Mouse (Mus musculus) layer of hippocampus, adult 2 months (tissue): ENCODE data around the gene Emp1. TPM values are rescaled to one million over a fixed set of nuclear protein-coding genes. Genes with fewer than 3 reads are reported as not detected.
A peak's percentile ranks its signal among the peaks of the same experiment; 100 is the strongest.

Experiments used
- DNase-seq, 2 experiments: peaks; one replicate each; pipeline ENCODE4 v3.0.0; 2022; ENCODE audit warnings: low spot score in 2 of 2
- H3K27ac ChIP-seq: fragments of 200-600 bp; 2 replicates; pipeline ENCODE4 v1.8.1; 2022
- H3K4me3 ChIP-seq: fragments of 200-600 bp; 2 replicates; pipeline ENCODE4 v1.8.1; 2022; ENCODE audit warnings: mild to moderate bottlenecking
- CTCF ChIP-seq: fragments of 200-600 bp; conservative IDR thresholded peaks from 2 replicates; pipeline ENCODE4 v1.8.1; 2022; ENCODE audit warnings: antibody characterized with exemption, mild to moderate bottlenecking, moderate library complexity
- total RNA-seq, 2 experiments: library from RNA; stranded (reverse); gene quantifications; 2 replicates each; pipeline ENCODE4 v1.2.3; 2021

Emp1 gene
- total RNA-seq, 2 experiments from 2014 or later, result 2.0 to 2.8 TPM

GRCm38 (mm10) chr6:135336376-135336775 lies 26.0 kb upstream of the Emp1 start:
- no peak overlapping the region for H3K4me3 ChIP-seq
- no peak for TF ChIP-seq CTCF
- H3K27ac ChIP-seq, result no peak overlapping the region
- no peak for DNase-seq

DNA sequence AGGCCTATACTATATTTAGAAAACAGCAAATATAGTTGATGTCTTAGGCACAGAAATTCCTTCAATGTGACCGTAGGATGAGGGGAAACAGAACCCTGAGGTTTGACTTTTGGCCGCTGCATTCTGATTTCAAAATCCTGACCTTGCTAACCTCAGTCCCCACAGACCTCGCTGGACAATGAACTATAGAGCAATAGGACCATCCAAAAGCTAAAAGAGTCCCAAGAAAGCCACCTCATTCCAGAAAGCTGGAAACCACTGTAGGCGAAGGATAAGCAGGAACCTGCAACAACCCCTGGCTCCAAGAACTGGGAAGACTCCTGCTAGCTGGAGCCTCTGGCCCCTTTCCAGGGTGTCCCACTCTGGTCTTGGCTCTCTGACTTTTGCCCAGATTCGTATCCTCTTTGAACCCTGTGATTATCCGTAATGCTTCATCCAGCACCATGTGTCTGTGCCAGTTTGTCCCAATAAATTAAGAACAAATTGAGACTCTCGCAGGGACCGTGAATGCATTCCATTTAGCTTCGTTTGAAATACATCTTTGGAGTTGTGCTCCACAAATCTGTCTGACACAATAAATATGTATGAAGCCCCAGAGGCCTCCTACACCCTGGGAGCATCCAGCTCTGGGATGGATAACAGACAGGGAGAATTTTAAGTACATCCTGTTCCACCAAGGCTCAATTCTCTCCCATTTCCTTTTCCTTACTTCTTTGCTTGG lies 21.8 kb upstream of the Emp1 start:
- Histone ChIP-seq H3K27ac (peak overlapping the region; percentile 72), H3K4me3 (no peak overlapping the region)
- peak in 1 of 2 experiments; percentile 47 for DNase-seq

GRCm38 (mm10) chr6:135341076-135341378 lies 21.3 kb upstream of the Emp1 start:
- H3K27ac ChIP-seq, result peak overlapping the region; percentile 72
- TF ChIP-seq CTCF, result no peak
- no peak overlapping the region for H3K4me3 ChIP-seq
- no peak for DNase-seq

More for the DNA sequence above, 21.8 kb upstream of the Emp1 start:
- TF ChIP-seq CTCF, result no peak

GRCm38 (mm10) chr6:135351638-135352302 lies 10.6 kb upstream of the Emp1 start:
- no peak overlapping the region for H3K4me3 ChIP-seq
- TF ChIP-seq CTCF, result no peak
- H3K27ac ChIP-seq, result no peak overlapping the region
- DNase-seq, result no peak

GRCm38 (mm10) chr6:135352537-135352936 lies 9.8 kb upstream of the Emp1 start:
- TF ChIP-seq CTCF, result no peak
- no peak overlapping the region for H3K27ac ChIP-seq
- no peak for DNase-seq
- H3K4me3 ChIP-seq, result no peak overlapping the region

- TF ChIP-seq CTCF, result no peak
- Histone ChIP-seq H3K4me3 (no peak overlapping the region), H3K27ac (no peak overlapping the region)
- DNase-seq, result no peak
These were observed 7.4 kb upstream of the Emp1 start for GRCm38 (mm10) chr6:135354953-135355352.

DNA sequence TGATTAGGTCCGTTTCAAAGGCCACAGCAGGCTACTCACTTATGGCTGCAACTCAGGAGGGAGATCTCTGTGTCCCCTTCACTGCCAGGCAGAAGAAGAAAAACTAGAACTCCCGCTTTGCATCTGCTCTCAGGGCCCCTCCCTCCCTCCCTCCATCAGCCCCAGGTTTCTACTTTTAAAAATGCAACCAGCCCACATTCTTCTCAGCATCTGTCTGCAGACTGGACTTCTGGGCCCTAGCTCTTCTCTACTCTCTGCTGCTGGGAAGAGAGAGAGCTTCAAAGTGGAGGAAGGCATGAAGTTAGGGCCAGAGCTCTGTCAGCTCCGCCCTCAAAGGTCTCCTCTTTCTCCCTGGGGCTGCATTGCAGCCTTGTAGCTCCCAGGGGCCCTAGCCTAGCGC lies 2.0 kb upstream of the Emp1 start:
- no peak overlapping the region for H3K4me3 ChIP-seq
- H3K27ac ChIP-seq, result no peak overlapping the region
- TF ChIP-seq CTCF, result no peak
- no peak for DNase-seq

DNA sequence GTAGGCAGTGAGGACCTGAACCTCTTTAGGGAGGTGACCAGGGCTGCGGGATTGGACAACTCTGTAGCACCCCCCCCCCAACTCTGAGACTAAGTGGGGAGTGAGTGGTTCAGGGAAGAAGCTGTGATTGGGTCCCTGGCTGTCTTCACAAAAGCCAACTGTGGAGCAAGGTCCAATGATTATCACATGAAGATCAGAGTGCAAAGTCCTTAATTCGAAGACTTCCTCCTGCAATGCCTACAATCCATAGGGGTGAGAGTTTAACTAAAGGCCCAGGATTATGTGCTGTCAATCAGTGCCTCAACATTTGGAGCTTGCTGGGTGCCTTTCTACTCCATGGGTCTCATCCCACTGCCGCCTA lies 267 bp upstream of the Emp1 start:
- TF ChIP-seq CTCF, result no peak
- DNase-seq, result no peak
- H3K4me3 ChIP-seq, result no peak overlapping the region
- H3K27ac ChIP-seq, result no peak overlapping the region

DNA sequence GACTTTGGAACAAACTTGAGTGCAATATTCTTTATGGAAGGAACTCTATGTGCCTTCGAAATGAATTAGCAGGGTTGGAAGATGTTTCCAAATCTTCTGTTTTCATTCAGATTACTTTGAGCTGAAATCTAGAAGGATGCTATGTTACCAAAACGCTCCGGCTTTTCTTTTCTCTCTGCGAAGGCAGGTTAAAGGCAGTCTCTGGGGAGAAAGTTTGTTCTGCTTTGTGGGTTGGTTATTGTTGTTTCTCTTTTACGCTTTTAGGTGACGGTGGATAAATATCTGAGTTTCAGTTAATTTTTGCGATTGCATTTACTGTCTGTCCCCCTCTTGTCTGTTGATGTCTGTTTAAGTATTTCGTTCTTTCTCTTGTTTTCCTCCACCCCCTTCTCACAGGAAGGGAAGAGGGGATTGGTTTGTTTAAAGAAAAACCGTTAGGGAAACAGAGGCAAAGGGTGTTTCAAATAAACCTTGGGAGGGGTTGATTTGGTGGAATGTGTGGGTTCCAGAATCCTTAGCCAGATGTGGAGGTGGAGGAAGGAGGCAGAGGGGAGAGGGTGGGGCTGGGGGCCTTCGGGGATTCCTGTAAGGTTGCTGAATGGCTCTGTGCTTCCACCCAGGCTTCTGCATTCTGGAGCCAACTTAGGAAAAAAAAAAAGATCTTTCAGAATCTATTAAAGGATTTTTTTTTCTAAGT lies 1.1 kb downstream of the Emp1 start:
- no peak for TF ChIP-seq CTCF
- DNase-seq, result no peak
- Histone ChIP-seq H3K27ac (peak overlapping the region; percentile 20; the same call in 1 of the 2 replicates), H3K4me3 (no peak overlapping the region; the same call in 1 of the 2 replicates)

- TF ChIP-seq CTCF, result no peak
- peak overlapping the region; percentile 20; the same call in 1 of the 2 replicates for H3K27ac ChIP-seq
- no peak overlapping the region; the same call in 1 of the 2 replicates for H3K4me3 ChIP-seq
- DNase-seq, result no peak
These were observed 1.8 kb downstream of the Emp1 start for GRCm38 (mm10) chr6:135364041-135364745.

DNA sequence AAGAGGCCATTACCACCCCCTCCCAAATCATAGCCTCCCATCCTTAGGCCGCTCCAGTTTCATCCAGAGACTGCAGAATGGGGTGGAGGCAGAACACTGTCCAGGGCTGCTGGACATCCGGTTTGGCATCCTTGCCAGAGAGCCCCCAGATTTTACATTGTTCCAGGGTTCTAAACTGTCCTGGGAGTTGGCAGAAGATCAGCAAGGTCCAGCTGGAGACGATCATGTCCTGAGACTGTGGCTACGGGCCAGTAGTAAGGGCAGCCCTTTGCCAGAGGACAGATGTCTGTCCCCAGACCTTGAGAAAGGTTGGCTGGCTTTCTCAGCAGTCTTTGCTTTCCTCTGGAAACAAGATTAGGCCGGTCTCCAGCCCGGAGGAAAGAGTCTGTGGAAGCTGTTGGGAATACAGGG lies 2.6 kb downstream of the Emp1 start:
- H3K27ac ChIP-seq, result no peak overlapping the region
- DNase-seq, result no peak
- TF ChIP-seq CTCF, result no peak
- no peak overlapping the region for H3K4me3 ChIP-seq

- H3K27ac ChIP-seq, result no peak overlapping the region
These were observed 3.3 kb downstream of the Emp1 start for GRCm38 (mm10) chr6:135365614-135366013.

DNA sequence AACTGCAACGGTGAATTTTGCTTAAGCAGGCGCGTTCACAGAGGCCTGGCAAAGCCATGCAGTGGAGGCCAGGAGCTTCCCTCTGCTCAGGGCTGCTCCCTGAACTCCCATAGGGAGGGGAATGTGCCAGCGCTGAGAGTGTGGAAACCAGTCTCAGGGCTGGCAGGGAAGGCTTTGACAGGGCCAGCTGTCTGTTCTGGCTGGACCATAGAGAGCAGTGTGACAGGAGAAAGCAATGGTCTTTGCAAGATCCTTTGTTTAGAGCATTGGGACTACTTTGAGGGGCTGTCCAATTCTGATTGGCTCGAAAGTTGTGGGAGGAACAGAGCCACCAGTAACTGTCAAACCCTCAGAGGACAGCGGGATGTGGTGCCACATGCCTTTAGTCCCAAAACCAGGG lies 5.9 kb downstream of the Emp1 start:
- DNase-seq, result no peak
- no peak overlapping the region for H3K4me3 ChIP-seq
- no peak for TF ChIP-seq CTCF
- H3K27ac ChIP-seq, result no peak overlapping the region

More at GRCm38 (mm10) chr6:135365614-135366013, 3.3 kb downstream of the Emp1 start:
- TF ChIP-seq CTCF, result no peak
- no peak overlapping the region for H3K4me3 ChIP-seq
- no peak for DNase-seq
